In the genomic region with DNA sequence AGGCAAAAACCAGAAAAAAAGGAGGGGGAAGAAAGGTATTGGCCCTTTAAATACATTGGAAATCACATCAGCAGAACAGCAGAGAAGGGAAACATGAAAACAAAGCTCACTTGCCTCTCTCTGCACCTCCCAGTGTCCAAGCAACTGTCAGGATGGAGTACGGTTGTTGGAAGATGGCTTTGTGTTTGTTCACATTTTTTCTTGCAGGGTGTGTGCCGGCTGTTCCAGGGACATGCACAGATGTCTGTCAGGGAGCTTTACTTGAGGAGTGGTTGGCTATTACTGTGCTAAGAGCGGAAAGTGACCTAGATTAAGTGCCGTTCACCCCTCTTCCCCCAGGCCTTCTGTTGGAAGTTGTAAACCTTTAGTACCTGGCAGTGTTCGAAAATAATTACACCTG, we compare ENCODE assay signal across 21 mouse cellular contexts.
"Had no signal": no experiment of that assay in that cellular context is flagged by ENCODE, and none has a peak within 500 bp of the region (broad histone marks: within the 10 kb centered on the region; RNA-seq: fewer than 3 reads in every experiment).

No protein-coding gene starts in this region.

- H3K9ac ChIP-seq: kidney, embryonic 15.5 days; limb, embryonic 13.5 days; liver, embryonic 12.5 days; liver, embryonic 15.5 days; lung, embryonic 15.5 days; midbrain, embryonic 12.5 days; neural tube, embryonic 12.5 days; neural tube, embryonic 15.5 days had no signal

- DNase-seq: kidney, adult 11 months; kidney, adult 8-10 months; kidney, postnatal 10 days; kidney, postnatal 36 days; layer of hippocampus, adult 9-11 months; liver; lung, adult 18-20 months; lung, postnatal 10 days; lung, postnatal 36 days; thymus, adult 18-20 months; thymus, postnatal 4 days had no signal

- ATAC-seq: liver, embryonic 12.5 days had no signal

- H3K27ac ChIP-seq: kidney, embryonic 15.5 days; limb, embryonic 10.5 days; limb, embryonic 13.5 days; liver, embryonic 12.5 days; liver, embryonic 15.5 days; lung, embryonic 15.5 days; midbrain, embryonic 12.5 days; neural tube, embryonic 12.5 days; neural tube, embryonic 15.5 days had no signal

- H3K36me3 ChIP-seq: kidney, embryonic 15.5 days; limb, embryonic 10.5 days; limb, embryonic 13.5 days; liver, embryonic 12.5 days; liver, embryonic 15.5 days; lung, embryonic 15.5 days; midbrain, embryonic 12.5 days; neural tube, embryonic 12.5 days; neural tube, embryonic 15.5 days had no signal

- H3K4me1 ChIP-seq: kidney, embryonic 15.5 days; liver, embryonic 12.5 days; liver, embryonic 15.5 days; lung, embryonic 15.5 days had no signal

- H3K4me2 ChIP-seq: kidney, embryonic 15.5 days; limb, embryonic 13.5 days; liver, embryonic 12.5 days; liver, embryonic 15.5 days; lung, embryonic 15.5 days; midbrain, embryonic 12.5 days; neural tube, embryonic 12.5 days; neural tube, embryonic 15.5 days had no signal

- H3K27me3 ChIP-seq: kidney, embryonic 15.5 days; limb, embryonic 13.5 days; lung, embryonic 15.5 days; midbrain, embryonic 12.5 days; neural tube, embryonic 12.5 days; neural tube, embryonic 15.5 days had no signal

- H3K4me3 ChIP-seq: kidney, embryonic 15.5 days; limb, embryonic 10.5 days; limb, embryonic 13.5 days; liver, embryonic 12.5 days; liver, embryonic 15.5 days; lung, embryonic 15.5 days; megakaryocyte, embryonic 14.5 days; midbrain, embryonic 12.5 days; neural tube, embryonic 12.5 days; neural tube, embryonic 15.5 days had no signal

- H3K9me3 ChIP-seq: kidney, embryonic 15.5 days; limb, embryonic 10.5 days; limb, embryonic 13.5 days; liver, embryonic 12.5 days; liver, embryonic 15.5 days; lung, embryonic 15.5 days; megakaryocyte, embryonic 14.5 days; midbrain, embryonic 12.5 days; neural tube, embryonic 12.5 days; neural tube, embryonic 15.5 days had no signal
